Mouse (Mus musculus) gastrocnemius, postnatal 14 days (tissue): ENCODE data around the gene Lrrc59. TPM values are rescaled to one million over a fixed set of nuclear protein-coding genes. Genes with fewer than 3 reads are reported as not detected.
"Not testable (repeated sequence)": the region's sequence is repeated elsewhere in the genome, so short reads cannot be mapped to it uniquely, and the experiment has no call there.

Experiments used
- DNase-seq: peaks from one replicate; pipeline ENCODE4 v3.0.0; 2021; ENCODE audit warnings: mixed read lengths
- intact Hi-C: fragments of 180-260 bp; cut with DNase I; formaldehyde crosslinking; loops from one replicate; pipeline ENCODE4 v1.15.1; 2025; ENCODE audit warnings: low total_unique reads
- total RNA-seq, 2 experiments: library from RNA; stranded (reverse); gene quantifications; 2 replicates each; pipeline ENCODE4 v1.2.3; 2021

The Lrrc59 gene
- total RNA-seq, 2 experiments from 2014 or later, result 26.9 to 35.5 TPM

GRCm38 (mm10) chr11:94629884-94630198 is 274 bp downstream of the Lrrc59 start:
- no peak for DNase-seq
- intact Hi-C loops, result loop anchor here (10.0 kb wide), 1 partner anchor 85 kb away; no protein-coding TSS in a partner anchor

GRCm38 (mm10) chr11:94630199-94631011 is 838 bp downstream of the Lrrc59 start:
- intact Hi-C loops, result loop anchor here (10.0 kb wide), 1 partner anchor 84 kb away; no protein-coding TSS in a partner anchor

GRCm38 (mm10) chr11:94631969-94632368 is 2.4 kb downstream of the Lrrc59 start:
- intact Hi-C loops, result loop anchor here (10.0 kb wide), 1 partner anchor 83 kb away; no protein-coding TSS in a partner anchor
- no peak for DNase-seq

More at GRCm38 (mm10) chr11:94630199-94631011, 838 bp downstream of the Lrrc59 start:
- peak; percentile 65 for DNase-seq

- intact Hi-C loops, result loop anchor here (10.0 kb wide), 1 partner anchor 82 kb away; no protein-coding TSS in a partner anchor
- no peak for DNase-seq
Measured at GRCm38 (mm10) chr11:94632988-94633387, 3.4 kb downstream of the Lrrc59 start.

- intact Hi-C loops, result loop anchor here (10.0 kb wide), 1 partner anchor 80 kb away; no protein-coding TSS in a partner anchor
Measured at GRCm38 (mm10) chr11:94634431-94634830, 4.9 kb downstream of the Lrrc59 start.

GRCm38 (mm10) chr11:94644461-94645219 is 15.1 kb downstream of the Lrrc59 start:
- DNase-seq, result no peak
- intact Hi-C loops, result no loop called here

More at GRCm38 (mm10) chr11:94634431-94634830, 4.9 kb downstream of the Lrrc59 start:
- DNase-seq, result no peak

GRCm38 (mm10) chr11:94646457-94646856 is 16.9 kb downstream of the Lrrc59 start:
- no peak for DNase-seq
- intact Hi-C loops, result no loop called here

- intact Hi-C loops, DNase-seq: not testable (repeated sequence)
Measured at GRCm38 (mm10) chr11:94651241-94651640, 21.7 kb downstream of the Lrrc59 start.

- intact Hi-C loops, result no loop called here
- DNase-seq, result no peak
Measured at GRCm38 (mm10) chr11:94652973-94653372, 23.4 kb downstream of the Lrrc59 start.

- peak; percentile 82 for DNase-seq
- intact Hi-C loops, result no loop called here
Measured at GRCm38 (mm10) chr11:94653663-94654436, 24.3 kb downstream of the Lrrc59 start, which contains the start of the genes Mrpl27 and Eme1. TSS of gene Mrpl27 (plus strand) at chr11:94653767. TSS of gene Eme1 (minus strand) at chr11:94653964.

GRCm38 (mm10) chr11:94661344-94661743 is 31.8 kb downstream of the Lrrc59 start:
- intact Hi-C loops, result no loop called here
- DNase-seq, result no peak

- intact Hi-C loops, result no loop called here
- no peak for DNase-seq
Measured at GRCm38 (mm10) chr11:94665281-94665680, 35.7 kb downstream of the Lrrc59 start.

- intact Hi-C loops, result no loop called here
- no peak for DNase-seq
Measured at GRCm38 (mm10) chr11:94674984-94675383, 45.4 kb downstream of the Lrrc59 start.

- intact Hi-C loops, result no loop called here
- no peak for DNase-seq
Measured at GRCm38 (mm10) chr11:94675446-94675845, 45.9 kb downstream of the Lrrc59 start.

- intact Hi-C loops, result no loop called here
- DNase-seq, result no peak
Measured at GRCm38 (mm10) chr11:94676308-94676707, 46.7 kb downstream of the Lrrc59 start.

- DNase-seq, result peak; percentile 92
- intact Hi-C loops, result no loop called here
Measured at GRCm38 (mm10) chr11:94676754-94677606, 47.4 kb downstream of the Lrrc59 start, which contains the start of gene Xylt2. TSS of gene Xylt2 (minus strand) at chr11:94677515.

- intact Hi-C loops, result no loop called here
- DNase-seq, result no peak
Measured at GRCm38 (mm10) chr11:94677607-94678145, 48.1 kb downstream of the Lrrc59 start.

- intact Hi-C loops, result no loop called here
Measured at GRCm38 (mm10) chr11:94680639-94681038, 51.1 kb downstream of the Lrrc59 start.

More at GRCm38 (mm10) chr11:94680639-94681038, 51.1 kb downstream of the Lrrc59 start:
- no peak for DNase-seq
